Mouse (Mus musculus): ENCODE results near the gene Smad5. TPM values are rescaled to one million over a fixed set of nuclear protein-coding genes. Genes with fewer than 3 reads are reported as not detected.

Smad5 gene
- total and polyA plus RNA-seq, 3 experiments = 8.0 to 11.3 TPM; not detected in 1

GRCm38 (mm10) chr13:56752474-56753191 is 49.8 kb downstream of the Smad5 start:
- no peaks in the 10 kb centered on the region for H3K4me1 ChIP-seq (ENCODE audit: control insufficient read depth in 1 of 2, insufficient read depth in 2 of 2, low read length in 2 of 2)
- H3K9ac ChIP-seq (ENCODE audit: control insufficient read depth, low read depth, low read length, poor library complexity, severe bottlenecking) = no peak overlapping the region
- TF ChIP-seq MYB (IDR thresholded peaks at IDR 0.05; ENCODE audit: low read depth, low read length) (no peak), KAT2A (conservative IDR thresholded peaks at IDR 0.05; ENCODE audit: low read depth, low read length) (no peak), TCF12 (IDR thresholded peaks at IDR 0.05; ENCODE audit: low read depth, low read length) (no peak), CHD1 (IDR thresholded peaks at IDR 0.05; ENCODE audit: low read depth, low read length) (no peak), ZKSCAN1 (IDR thresholded peaks at IDR 0.05; ENCODE audit: low read depth, low read length) (no peak)
- no peaks in the 10 kb centered on the region for H3K9me3 ChIP-seq (replicated peaks; ENCODE audit: insufficient read depth, low read length)
- H3K4me3 ChIP-seq (ENCODE audit: control insufficient read depth in 1 of 2, insufficient read depth in 1 of 2, low read depth in 2 of 2, low read length in 2 of 2) = no peak overlapping the region
- no peaks in the 10 kb centered on the region for H3K36me3 ChIP-seq (ENCODE audit: control insufficient read depth in 1 of 2, insufficient read depth in 2 of 2, low read length in 2 of 2)
- no peaks in the 10 kb centered on the region for H3K27me3 ChIP-seq (ENCODE audit: control insufficient read depth in 1 of 2, insufficient read depth in 2 of 2, low read length in 2 of 2)
- no peak for DNase-seq (ENCODE audit: low read depth, low spot score)
- H3K79me2 ChIP-seq (ENCODE audit: control insufficient read depth, insufficient read depth, low read length, poor library complexity) = no peaks in the 10 kb centered on the region
- no peak overlapping the region for H3K27ac ChIP-seq (ENCODE audit: control insufficient read depth, low read depth, low read length)

DNA sequence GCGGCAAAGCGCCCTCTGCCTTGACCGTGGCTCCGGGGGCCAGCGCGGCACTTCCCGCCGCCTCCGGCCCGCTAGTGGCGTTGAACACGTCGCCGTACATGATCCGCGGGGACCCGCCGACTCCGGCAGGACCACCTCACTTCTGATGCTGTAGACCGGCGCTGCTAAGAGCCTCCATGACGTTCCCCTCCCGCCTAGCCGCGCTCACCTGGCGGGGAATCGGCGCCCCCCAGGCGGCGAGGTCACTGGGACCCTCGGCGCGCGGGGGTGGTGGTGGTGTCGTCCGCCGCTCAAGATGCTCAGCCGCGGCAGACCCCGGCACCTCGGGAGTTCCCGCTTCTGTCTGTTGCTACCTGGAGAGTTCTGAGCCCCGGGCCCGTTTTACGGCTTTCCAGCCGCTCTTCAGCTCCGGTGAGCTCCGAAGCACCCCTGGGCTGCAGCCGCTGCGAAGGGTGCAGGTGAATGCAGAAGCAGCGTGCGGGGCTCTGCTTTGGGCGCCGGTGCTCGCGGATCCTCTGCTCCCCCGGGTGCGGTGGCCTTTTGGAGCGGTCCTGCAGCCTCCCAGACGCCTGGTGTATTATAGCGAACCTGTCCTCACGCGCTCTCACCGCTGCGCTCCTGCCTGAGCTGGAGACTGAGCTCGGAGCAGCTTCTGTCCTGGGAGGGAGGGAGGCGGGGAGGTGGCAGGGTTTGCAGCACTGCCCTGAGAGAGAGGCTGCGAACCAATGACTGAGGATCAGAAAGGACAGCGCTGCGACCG is 50.6 kb downstream of the Smad5 start, which contains the start of gene Gm45623:
Gene Gm45623, minus strand, starts transcription at position 636 of the 760 bp plus-strand sequence.
- Histone ChIP-seq H3K4me3 (ENCODE audit: control insufficient read depth in 1 of 2, insufficient read depth in 1 of 2, low read depth in 2 of 2, low read length in 2 of 2) (no peak within 1 kb of the TSS), H3K79me2 (ENCODE audit: control insufficient read depth, insufficient read depth, low read length, poor library complexity) (no peaks in the 10 kb centered on the region), H3K9me3 (replicated peaks; ENCODE audit: insufficient read depth, low read length) (no peaks in the 10 kb centered on the region), H3K36me3 (ENCODE audit: control insufficient read depth in 1 of 2, insufficient read depth in 2 of 2, low read length in 2 of 2) (no peaks in the 10 kb centered on the region), H3K27ac (ENCODE audit: control insufficient read depth, low read depth, low read length) (no peak within 1 kb of the TSS), H3K9ac (ENCODE audit: control insufficient read depth, low read depth, low read length, poor library complexity, severe bottlenecking) (no peak within 1 kb of the TSS), H3K4me1 (ENCODE audit: control insufficient read depth in 1 of 2, insufficient read depth in 2 of 2, low read length in 2 of 2) (no peaks in the 10 kb centered on the region), H3K27me3 (ENCODE audit: control insufficient read depth in 1 of 2, insufficient read depth in 2 of 2, low read length in 2 of 2) (no peaks in the 10 kb centered on the region)
- no peak for DNase-seq (ENCODE audit: low read depth, low spot score)
- TF ChIP-seq TCF12 (IDR thresholded peaks at IDR 0.05; ENCODE audit: low read depth, low read length) = no peak
- TF ChIP-seq MYC (IDR thresholded peaks at IDR 0.05; ENCODE audit: low read depth, low read length) = no peak
- no peak for TF ChIP-seq TBP (IDR thresholded peaks at IDR 0.05; ENCODE audit: low read depth, low read length)
- no peak for TF ChIP-seq BHLHE40 (IDR thresholded peaks at IDR 0.05; ENCODE audit: borderline replicate concordance, low read depth, low read length)
- TF ChIP-seq UBTF (IDR thresholded peaks at IDR 0.05; ENCODE audit: borderline replicate concordance, insufficient read depth, low read depth, low read length) = no peak
- TF ChIP-seq ZKSCAN1 (IDR thresholded peaks at IDR 0.05; ENCODE audit: low read depth, low read length) = no peak
- TF ChIP-seq E2F4 (IDR thresholded peaks at IDR 0.05; ENCODE audit: borderline replicate concordance, low read depth, low read length) = no peak
- no peak for TF ChIP-seq MEF2A (IDR thresholded peaks at IDR 0.05; ENCODE audit: extremely low read depth, insufficient replicate concordance, low read depth, low read length, poor library complexity, severe bottlenecking)
- TF ChIP-seq POLR2A (IDR thresholded peaks at IDR 0.05; ENCODE audit: control insufficient read depth in 1 of 2, insufficient read depth in 1 of 2, low read depth in 1 of 2, low read length in 2 of 2, poor library complexity in 1 of 2) = no peak
- TF ChIP-seq USF2 (IDR thresholded peaks at IDR 0.05; ENCODE audit: borderline replicate concordance in 1 of 2, insufficient read depth in 1 of 2, low read depth in 1 of 2, low read length in 2 of 2) = no peak
- no peak for TF ChIP-seq ZMIZ1 (IDR thresholded peaks at IDR 0.05; ENCODE audit: low read depth, low read length)
- TF ChIP-seq MAFK (IDR thresholded peaks at IDR 0.05; ENCODE audit: borderline replicate concordance, low read depth, low read length) = no peak

Measured in MEL (cell line).